Mouse (Mus musculus) ES-Bruce4 (cell line): ENCODE results near the gene Ttk. TPM values are rescaled to one million over a fixed set of nuclear protein-coding genes. Genes with fewer than 3 reads are reported as not detected.

Experiments used
- H3K27ac ChIP-seq: 2 replicates; pipeline ENCODE4 v1.5.1; 2012; ENCODE audit warnings: low read length, inconsistent platforms; ENCODE audit not compliant: insufficient read depth
- H3K27me3 ChIP-seq: 2 replicates; pipeline ENCODE4 v1.6.1; 2012; ENCODE audit warnings: mild to moderate bottlenecking, low read length, inconsistent platforms; ENCODE audit not compliant: control insufficient read depth, poor library complexity, insufficient read depth, severe bottlenecking
- H3K36me3 ChIP-seq: 2 replicates; pipeline ENCODE4 v1.6.1; 2012; ENCODE audit warnings: inconsistent platforms, mild to moderate bottlenecking, low read length, moderate library complexity; ENCODE audit not compliant: control insufficient read depth, poor library complexity, insufficient read depth, severe bottlenecking
- H3K4me1 ChIP-seq: one replicate; pipeline ENCODE4 v1.8.1; 2011; ENCODE audit warnings: low read length; ENCODE audit not compliant: control insufficient read depth, insufficient read depth
- H3K4me3 ChIP-seq: 2 replicates; pipeline ENCODE4 v1.5.1; 2011; ENCODE audit warnings: low read depth, mild to moderate bottlenecking, low read length
- H3K9ac ChIP-seq: 2 replicates; pipeline ENCODE4 v1.6.1; 2012; ENCODE audit warnings: low read depth, mild to moderate bottlenecking, inconsistent platforms; ENCODE audit not compliant: poor library complexity, severe bottlenecking
- H3K9me3 ChIP-seq: replicated peaks from 2 replicates; pipeline ENCODE4 v1.6.1; 2012; ENCODE audit warnings: mild to moderate bottlenecking, low read length, inconsistent platforms; ENCODE audit not compliant: control insufficient read depth, poor library complexity, insufficient read depth, severe bottlenecking
- CTCF ChIP-seq: IDR thresholded peaks from one replicate; pipeline ENCODE4 v1.8.1; 2011; ENCODE audit warnings: low read depth, low read length
- EP300 ChIP-seq: IDR thresholded peaks from 2 replicates; pipeline ENCODE4 v1.6.1; 2011; ENCODE audit warnings: low read depth, low read length; ENCODE audit not compliant: insufficient read depth
- POLR2A ChIP-seq: IDR thresholded peaks from one replicate; pipeline ENCODE4 v1.8.1; 2011; ENCODE audit warnings: low read length; ENCODE audit not compliant: insufficient read depth
- polyA plus RNA-seq: library from polyadenylated mRNA; stranded (reverse); fragments of >200 nt; gene quantifications from 2 replicates; pipeline ENCODE4 v1.2.4, GENCODE M21; 2011; ENCODE audit warnings: low read depth; ENCODE audit not compliant: missing spikeins, insufficient read depth, insufficient read length

The Ttk gene
- polyA plus RNA-seq, 1 experiment = 82.1 TPM

DNA sequence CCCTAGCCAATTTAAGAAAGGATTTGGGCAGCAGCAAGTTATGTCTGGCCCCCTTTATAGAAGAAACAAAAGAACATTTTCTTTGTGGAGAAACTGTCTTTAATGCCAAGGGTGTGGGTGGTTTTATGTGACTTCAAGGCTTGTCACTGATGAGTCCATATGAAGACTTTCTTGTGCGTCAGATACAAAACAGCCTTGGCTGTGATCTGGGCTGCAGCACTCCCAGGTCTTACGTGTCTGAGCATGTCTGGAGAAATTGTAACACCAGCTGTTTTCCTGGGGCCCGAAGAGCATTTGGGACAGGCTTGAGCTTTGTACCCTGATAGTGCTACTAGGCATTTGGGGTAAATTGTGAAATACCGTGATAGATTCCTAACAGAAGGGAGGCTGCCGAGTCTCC, 11.6 kb upstream of the Ttk start:
- Histone ChIP-seq H3K9ac (no peak overlapping the region), H3K4me1 (no peaks in the 10 kb centered on the region), H3K4me3 (no peak overlapping the region), H3K36me3 (no peaks in the 10 kb centered on the region), H3K27me3 (no peaks in the 10 kb centered on the region), H3K27ac (no peak overlapping the region), H3K9me3 (0 out of 2 replicates have a peak, but pooled peaks cover 5% of the 10 kb centered on the region)
- TF ChIP-seq POLR2A = no peak
- TF ChIP-seq EP300 = no peak
- no peak for TF ChIP-seq CTCF

DNA sequence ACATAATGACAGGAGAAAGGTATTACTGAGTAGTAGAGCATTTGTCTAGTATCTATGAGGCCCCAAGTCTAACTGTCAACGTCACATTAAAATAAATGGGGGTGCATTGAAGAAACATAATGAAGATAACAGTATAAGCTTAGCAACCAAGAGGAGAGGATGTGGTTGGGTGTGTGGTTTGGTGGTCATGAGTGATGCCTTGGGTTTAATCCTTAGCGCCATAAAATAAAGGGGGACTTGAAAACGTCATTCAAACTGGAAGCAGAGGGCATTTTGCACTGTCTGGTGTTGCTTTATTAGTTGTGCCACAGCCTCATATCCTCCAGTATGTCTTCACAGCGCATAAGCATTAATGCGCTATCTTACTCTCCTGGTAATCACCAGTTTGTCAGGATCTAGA, 4.6 kb upstream of the Ttk start:
- H3K36me3 ChIP-seq = no peaks in the 10 kb centered on the region
- H3K27ac ChIP-seq = no peak overlapping the region
- no peak for TF ChIP-seq CTCF
- no peak for TF ChIP-seq EP300
- no peak for TF ChIP-seq POLR2A
- no peaks in the 10 kb centered on the region for H3K4me1 ChIP-seq
- no peak overlapping the region for H3K9ac ChIP-seq
- H3K9me3 ChIP-seq = 0 out of 2 replicates have a peak, but pooled peaks cover 5% of the 10 kb centered on the region
- no peaks in the 10 kb centered on the region; the same call in 1 of the 2 replicates for H3K27me3 ChIP-seq
- no peak overlapping the region for H3K4me3 ChIP-seq

DNA sequence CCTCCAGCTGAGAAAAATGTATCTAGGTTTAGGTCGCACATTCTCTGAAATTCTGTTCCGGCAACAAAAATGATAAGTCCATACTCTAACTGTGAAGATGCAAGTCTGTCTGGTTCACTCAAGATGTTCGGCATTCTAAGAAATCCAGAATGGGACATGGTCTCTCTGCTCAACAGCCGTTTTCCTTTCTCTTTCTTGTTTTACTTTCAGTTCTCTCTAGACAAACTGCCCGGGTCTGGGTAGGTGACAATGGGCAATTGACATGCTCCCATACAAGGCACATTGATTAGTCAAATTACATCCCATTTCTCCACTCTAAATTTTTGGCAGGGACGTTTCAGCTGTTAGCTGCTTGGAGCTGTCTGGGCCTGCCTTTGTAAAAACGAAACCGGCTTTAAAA, 3.3 kb upstream of the Ttk start:
- no peak overlapping the region for H3K4me3 ChIP-seq
- H3K27ac ChIP-seq = no peak overlapping the region
- no peak overlapping the region for H3K9ac ChIP-seq
- TF ChIP-seq EP300 (no peak), POLR2A (no peak), CTCF (no peak)
- no peaks in the 10 kb centered on the region for H3K9me3 ChIP-seq
- no peaks in the 10 kb centered on the region; the same call in 1 of the 2 replicates for H3K27me3 ChIP-seq
- H3K4me1 ChIP-seq = no peaks in the 10 kb centered on the region
- H3K36me3 ChIP-seq = no peaks in the 10 kb centered on the region

DNA sequence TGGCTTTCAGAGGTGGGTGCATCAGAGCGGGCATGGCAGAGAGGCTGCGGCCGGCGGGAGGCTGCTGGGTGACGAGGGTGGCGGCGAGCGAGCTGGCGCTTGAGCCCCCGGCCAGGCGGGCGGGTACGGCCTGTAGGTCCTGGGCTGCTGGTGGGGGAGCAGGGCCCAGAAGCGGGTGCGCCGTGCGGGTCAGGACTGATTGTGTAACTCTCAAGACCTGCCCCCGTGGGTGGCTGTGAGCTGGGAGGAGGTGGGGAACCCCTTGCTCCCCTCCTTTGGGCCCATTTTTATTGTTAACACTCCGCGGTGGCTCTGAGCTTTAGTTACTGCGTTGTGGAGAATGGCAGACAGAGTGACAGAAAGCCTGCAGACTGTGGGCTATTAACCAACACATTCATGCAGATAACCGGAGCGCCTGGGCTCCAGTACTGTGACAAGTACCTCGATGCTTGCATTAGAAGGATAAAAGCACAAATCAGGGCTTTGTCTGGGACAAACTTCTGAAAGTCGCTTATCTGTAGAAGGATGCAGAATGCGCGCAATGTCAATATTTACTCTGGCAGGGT, 342 bp downstream of the Ttk start:
- Histone ChIP-seq H3K9me3 (no peaks in the 10 kb centered on the region), H3K27ac (no peak overlapping the region), H3K4me1 (no peaks in the 10 kb centered on the region), H3K4me3 (peak overlapping the region; percentile 94), H3K27me3 (no peaks in the 10 kb centered on the region), H3K36me3 (peaks cover 4% of the 10 kb centered on the region), H3K9ac (peak overlapping the region; percentile 81)
- TF ChIP-seq EP300 (0 out of 2 replicates have a peak, but pooled peaks have one; percentile 3), CTCF (no peak)

DNA sequence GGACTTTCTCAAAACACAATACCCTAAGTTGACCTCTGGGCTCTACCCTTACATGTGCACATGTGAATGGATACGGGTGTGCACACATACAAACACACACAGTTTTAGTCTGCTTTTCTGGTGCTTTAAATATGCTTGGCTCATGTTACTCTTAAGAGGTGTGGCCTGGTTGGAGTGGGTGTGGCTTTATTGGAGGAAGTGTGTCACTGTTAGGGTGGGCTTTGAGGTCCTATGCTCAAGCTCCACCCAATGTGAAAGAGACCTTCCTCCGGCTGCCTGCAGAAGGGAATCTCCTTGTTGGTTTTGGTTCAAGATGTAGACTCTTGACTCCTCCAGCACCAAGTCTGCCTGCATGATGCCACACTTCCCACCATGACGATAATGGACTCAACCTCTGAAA, 18.0 kb downstream of the Ttk start:
- peaks cover 24% of the 10 kb centered on the region for H3K36me3 ChIP-seq
- TF ChIP-seq EP300 (no peak), POLR2A (no peak), CTCF (no peak)
- no peaks in the 10 kb centered on the region for H3K4me1 ChIP-seq
- H3K4me3 ChIP-seq = no peak overlapping the region
- no peak overlapping the region for H3K27ac ChIP-seq
- H3K9ac ChIP-seq = no peak overlapping the region
- no peaks in the 10 kb centered on the region for H3K27me3 ChIP-seq
- no peaks in the 10 kb centered on the region for H3K9me3 ChIP-seq

DNA sequence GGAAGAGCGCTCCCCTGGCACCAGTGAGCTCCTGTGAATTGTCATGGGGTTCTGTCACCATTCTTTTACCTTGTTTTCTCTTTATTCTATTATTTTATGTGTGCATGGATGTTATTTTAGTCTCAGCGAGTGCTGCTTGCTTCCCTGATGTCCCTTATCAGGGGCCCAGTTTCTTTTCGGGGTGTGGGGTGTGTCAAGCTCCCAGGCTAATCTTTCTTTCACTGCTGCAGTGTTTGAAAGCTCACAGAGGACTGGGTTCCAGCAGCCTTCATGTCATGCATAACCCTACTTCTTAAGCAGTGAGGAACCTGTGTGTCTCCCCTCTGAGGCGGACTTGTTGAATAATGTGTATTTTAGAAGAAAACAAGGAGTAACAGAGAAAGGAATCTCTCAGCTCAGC, 30.7 kb downstream of the Ttk start:
- Histone ChIP-seq H3K9me3 (no peaks in the 10 kb centered on the region), H3K36me3 (peaks cover 38% of the 10 kb centered on the region), H3K27ac (no peak overlapping the region), H3K9ac (no peak overlapping the region), H3K4me1 (no peaks in the 10 kb centered on the region), H3K4me3 (no peak overlapping the region), H3K27me3 (no peaks in the 10 kb centered on the region)
- TF ChIP-seq EP300 (no peak), POLR2A (no peak), CTCF (no peak)
